Mouse (Mus musculus): ENCODE measurements around the gene Slc16a1.

- TF ChIP-seq GATA1 (IDR thresholded peaks at IDR 0.05; ENCODE audit: low read length) (no peak), TAL1 (IDR thresholded peaks at IDR 0.05; ENCODE audit: low read length) (no peak)
These were observed 15.8 kb downstream of the Slc16a1 start for GRCm38 (mm10) chr3:104654219-104654618.
